18 mouse cellular contexts compared by ENCODE assay signal in genomic region chr11:88328813-88329595, GRCm38 (mm10). TPM values are rescaled to one million over a fixed set of nuclear protein-coding genes. Genes with fewer than 3 reads are reported as not detected.
DNase-seq lines count a peak whose midpoint lies in the region; ATAC-seq and TF ChIP-seq lines count a peak whose summit lies in the region.
"Had no signal": no experiment of that assay in that cellular context is flagged by ENCODE, and none has a peak within 500 bp of the region (broad histone marks: within the 10 kb centered on the region; RNA-seq: fewer than 3 reads in every experiment).

No protein-coding gene starts in this region.

- peaks cover 30% of the 10 kb centered on the region for H3K4me1 ChIP-seq in embryonic facial prominence, embryonic 13.5 days
- H3K4me1 ChIP-seq in embryonic facial prominence, embryonic 10.5 days, result peaks cover 17% of the 10 kb centered on the region
- peaks cover 30% of the 10 kb centered on the region for H3K4me1 ChIP-seq in lung, embryonic 14.5 days (ENCODE audit: insufficient read depth)
- H3K4me1 ChIP-seq in forebrain, postnatal 0 days (ENCODE audit: insufficient read depth), result no peaks in the 10 kb centered on the region

- H3K4me2 ChIP-seq in embryonic facial prominence, embryonic 13.5 days, result no peak overlapping the region
- H3K4me2 ChIP-seq in lung, embryonic 14.5 days, result no peak overlapping the region
- no peak overlapping the region for H3K4me2 ChIP-seq in forebrain, postnatal 0 days (ENCODE audit: low read depth)
- H3K4me2 ChIP-seq: midbrain, embryonic 12.5 days had no signal

- no peak for TF ChIP-seq CTCF in lung, embryonic 14.5 days (IDR thresholded peaks at IDR 0.05; ENCODE audit: low read depth)
- TF ChIP-seq CTCF in forebrain, postnatal 0 days (IDR thresholded peaks at IDR 0.05; ENCODE audit: low read depth), result no peak

- H3K36me3 ChIP-seq in embryonic facial prominence, embryonic 13.5 days, result no peaks in the 10 kb centered on the region
- no peaks in the 10 kb centered on the region for H3K36me3 ChIP-seq in embryonic facial prominence, embryonic 10.5 days (replicated peaks)
- H3K36me3 ChIP-seq in lung, embryonic 14.5 days (ENCODE audit: insufficient read depth), result no peaks in the 10 kb centered on the region
- H3K36me3 ChIP-seq in forebrain, postnatal 0 days (ENCODE audit: insufficient read depth), result no peaks in the 10 kb centered on the region
- H3K36me3 ChIP-seq: G1E; midbrain, embryonic 12.5 days had no signal

- no peak for ATAC-seq in embryonic facial prominence, embryonic 13.5 days (ENCODE audit: insufficient number of reproducible peaks, insufficient read depth, low FRiP score, low TSS enrichment, low read depth)
- ATAC-seq in lung, embryonic 14.5 days (ENCODE audit: insufficient read depth), result no peak
- ATAC-seq in forebrain, postnatal 0 days, result no peak

- H3K27me3 ChIP-seq in embryonic facial prominence, embryonic 13.5 days, result peaks cover 7% of the 10 kb centered on the region
- 0 out of 2 replicates have a peak, but pooled peaks cover 3% of the 10 kb centered on the region for H3K27me3 ChIP-seq in embryonic facial prominence, embryonic 10.5 days (replicated peaks; ENCODE audit: low read depth, poor library complexity, severe bottlenecking)
- H3K27me3 ChIP-seq in lung, embryonic 14.5 days (ENCODE audit: insufficient read depth, low read length), result no peaks in the 10 kb centered on the region
- H3K27me3 ChIP-seq in forebrain, postnatal 0 days (ENCODE audit: insufficient read depth, low read length), result no peaks in the 10 kb centered on the region
- H3K27me3 ChIP-seq: midbrain, embryonic 12.5 days had no signal

- H3K9ac ChIP-seq in embryonic facial prominence, embryonic 13.5 days, result no peak overlapping the region
- H3K9ac ChIP-seq in lung, embryonic 14.5 days, result no peak overlapping the region
- no peak overlapping the region for H3K9ac ChIP-seq in forebrain, postnatal 0 days
- H3K9ac ChIP-seq: midbrain, embryonic 12.5 days had no signal

- no peaks in the 10 kb centered on the region for H3K9me3 ChIP-seq in embryonic facial prominence, embryonic 13.5 days
- H3K9me3 ChIP-seq in embryonic facial prominence, embryonic 10.5 days, result no peaks in the 10 kb centered on the region
- no peaks in the 10 kb centered on the region for H3K9me3 ChIP-seq in lung, embryonic 14.5 days (ENCODE audit: low read depth, low read length)
- no peaks in the 10 kb centered on the region for H3K9me3 ChIP-seq in forebrain, postnatal 0 days (ENCODE audit: low read length)
- H3K9me3 ChIP-seq: G1E; midbrain, embryonic 12.5 days had no signal

- no peak overlapping the region for H3K4me3 ChIP-seq in embryonic facial prominence, embryonic 13.5 days
- H3K4me3 ChIP-seq in embryonic facial prominence, embryonic 10.5 days, result no peak overlapping the region
- no peak overlapping the region for H3K4me3 ChIP-seq in lung, embryonic 14.5 days (ENCODE audit: low read depth, low read length)
- H3K4me3 ChIP-seq in forebrain, postnatal 0 days (ENCODE audit: low read depth, low read length), result no peak overlapping the region
- H3K4me3 ChIP-seq: midbrain, embryonic 12.5 days had no signal

- WGBS in embryonic facial prominence, embryonic 13.5 days, result 77% methylated on average over 17 of the region's 17 CpGs
- 93% methylated on average over 17 of the region's 17 CpGs for WGBS in embryonic facial prominence, embryonic 10.5 days
- 71% methylated on average over 17 of the region's 17 CpGs for WGBS in lung, embryonic 14.5 days
- 54% methylated on average over 17 of the region's 17 CpGs for WGBS in forebrain, postnatal 0 days

- H3K27ac ChIP-seq in embryonic facial prominence, embryonic 13.5 days, result 0 out of 2 replicates have a peak overlapping the region, but pooled peaks have one; percentile 5
- no peak overlapping the region for H3K27ac ChIP-seq in embryonic facial prominence, embryonic 10.5 days (replicated peaks)
- H3K27ac ChIP-seq in lung, embryonic 14.5 days (ENCODE audit: low read depth), result no peak overlapping the region
- no peak overlapping the region for H3K27ac ChIP-seq in forebrain, postnatal 0 days (ENCODE audit: low read depth, low read length)

- DNase-seq in embryonic facial prominence, embryonic 10.5 days (ENCODE audit: low spot score), result no peak
- peak; percentile 88 for DNase-seq in lung, embryonic 14.5 days
- no peak for DNase-seq in lung, postnatal 25 days (ENCODE audit: low spot score)
- DNase-seq in 3T3-L1 (ENCODE audit: low read depth, low spot score), result peak; percentile 53
- DNase-seq in forebrain, postnatal 0 days, result peak; percentile 54
- DNase-seq in gastrocnemius, adult 18-20 months (ENCODE audit: low spot score), result no peak
- DNase-seq in c-Kit-positive CD71-positive TER-119-positive erythroid progenitor cells, embryonic 14.5 days (ENCODE audit: low spot score), result no peak
- DNase-seq: B cell, adult 2 months; kidney, adult 18-20 months; lung, adult 2 months; thymus, postnatal 14 days had no signal

RNA-seq across cellular contexts. Expression of gene Ccdc182, which starts 35.1 kb away (rescaled TPM):
- polyA plus RNA-seq in embryonic facial prominence, embryonic 13.5 days (2015; fragmentation: Nextera tagmentation; extraction: Ambion mirVana), result 0.22 and 0.39 TPM in 2 replicates
- 1.7 and 3.6 TPM in 2 replicates for polyA plus RNA-seq in embryonic facial prominence, embryonic 10.5 days (2016; fragmentation: Nextera tagmentation; extraction: Ambion mirVana)
- not detected in 2 replicates for polyA plus RNA-seq in lung, embryonic 14.5 days (2014; fragmentation: Nextera tagmentation; extraction: Ambion mirVana)
- total RNA-seq in forebrain, postnatal 0 days (2014; rRNA removed), result not detected in 2 replicates
- polyA plus RNA-seq in forebrain, postnatal 0 days (2015; fragmentation: Nextera tagmentation; extraction: Ambion mirVana), result not detected in 2 replicates
- total RNA-seq in gastrocnemius, adult 18-20 months (2021), result not detected
- total RNA-seq: G1E; gastrocnemius, postnatal 4 days; layer of hippocampus, adult 8-10 months; left cerebral cortex, postnatal 36 days had no signal
- polyA plus RNA-seq: G1E; heart, embryonic 16.5 days; lung, adult 2 months had no signal

Comparison
In these comparisons a context has a peak if more than half of its experiments do, and no peak if none do; other contexts are left out.
1. DNase-seq: peak in lung, embryonic 14.5 days (single experiment), 3T3-L1 (single experiment) and forebrain, postnatal 0 days (single experiment); none in embryonic facial prominence, embryonic 10.5 days (single experiment), lung, postnatal 25 days (single experiment), gastrocnemius, adult 18-20 months (single experiment) and c-Kit-positive CD71-positive TER-119-positive erythroid progenitor cells, embryonic 14.5 days (single experiment).